Mouse (Mus musculus): ENCODE measurements around the gene Lrp4.

The Lrp4 gene

GRCm38 (mm10) chr2:91457259-91457655, at the start of gene Lrp4:
TSS of gene Lrp4 (plus strand) at chr2:91457511.
- DNase-seq (ENCODE audit: low spot score in 2 of 2): no peak

DNA sequence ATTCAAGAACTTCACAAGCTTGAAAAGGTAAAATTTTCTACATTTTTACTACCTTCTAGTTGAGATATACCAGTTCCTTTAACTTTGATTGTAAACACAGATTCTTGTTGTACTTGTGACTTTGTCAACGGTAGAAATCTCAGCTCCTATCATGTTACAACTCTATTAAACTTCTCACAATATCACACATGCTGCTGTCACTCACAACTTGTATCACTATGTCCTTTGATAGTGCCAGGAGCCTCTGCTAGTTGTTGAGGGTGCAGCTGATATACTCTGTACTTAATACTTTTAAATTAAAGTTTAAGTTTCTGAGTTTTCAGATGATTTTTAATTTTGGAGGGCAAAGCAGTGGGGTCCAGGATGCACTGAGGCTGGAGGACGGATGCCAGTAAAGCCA, 49.3 kb upstream of the Lrp4 start:
- DNase-seq (ENCODE audit: low spot score in 2 of 2): no peak

DNA sequence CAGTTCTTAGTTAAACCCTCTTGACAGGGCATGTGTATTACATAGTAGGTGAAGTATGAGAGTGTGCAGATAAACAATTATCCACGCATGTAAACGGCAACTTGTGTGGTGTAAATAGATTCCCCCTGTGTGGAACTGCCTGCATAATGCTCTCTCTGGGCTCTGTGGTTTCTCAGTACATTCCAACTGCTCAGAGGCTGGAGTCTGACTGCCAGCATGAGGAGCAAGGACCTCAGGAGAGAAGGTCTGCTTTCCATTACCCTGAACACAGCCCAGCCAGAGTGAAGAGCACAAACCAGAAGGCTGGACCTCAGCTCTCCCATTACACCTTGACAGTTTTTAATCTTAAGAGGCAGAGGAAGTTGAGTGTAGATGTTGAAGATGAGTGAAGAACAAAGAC, 45.8 kb upstream of the Lrp4 start:
- DNase-seq (ENCODE audit: low spot score in 2 of 2): no peak

DNA sequence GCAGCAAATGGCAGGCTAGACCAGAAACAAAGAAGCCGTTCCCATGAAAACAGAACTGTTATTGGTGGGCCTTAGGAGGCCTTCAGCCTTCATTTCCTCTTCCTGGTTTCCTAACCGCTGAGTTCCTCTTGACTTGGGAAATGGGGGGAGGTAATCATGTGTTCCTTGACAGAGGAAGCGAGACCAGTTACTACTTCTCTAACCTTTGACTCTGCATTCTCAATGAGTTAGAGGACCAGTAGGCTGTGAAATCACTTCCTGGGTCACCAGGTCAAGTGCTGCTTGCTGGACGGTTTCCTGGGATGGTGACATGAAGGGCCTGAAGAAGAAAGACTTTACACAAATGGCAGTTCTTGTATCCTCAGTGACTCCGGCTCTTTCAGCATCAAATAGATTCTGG, 45.0 kb upstream of the Lrp4 start:
- DNase-seq (ENCODE audit: low spot score in 2 of 2): no peak

- DNase-seq (ENCODE audit: low spot score in 2 of 2): no peak
Measured at GRCm38 (mm10) chr2:91413811-91414210, 43.5 kb upstream of the Lrp4 start.

DNA sequence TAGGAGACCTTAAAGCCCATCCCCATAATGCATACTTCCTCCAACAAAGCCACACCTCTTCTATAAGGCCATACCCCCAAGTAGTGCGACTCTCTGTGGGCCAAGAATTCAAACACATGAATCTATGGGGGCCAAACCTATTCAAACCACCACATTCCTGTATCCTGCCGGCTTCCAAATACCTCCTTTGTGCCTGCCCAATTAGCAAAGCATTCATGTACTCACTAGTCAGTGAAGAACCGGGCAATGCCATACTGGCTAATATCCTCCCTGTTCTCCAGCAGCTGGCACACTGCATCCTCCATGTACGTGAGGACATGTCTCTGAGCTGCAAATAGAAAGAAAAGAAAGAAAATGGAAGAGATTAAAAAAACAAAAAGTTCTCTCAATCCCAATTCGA, 35.7 kb upstream of the Lrp4 start:
- DNase-seq (ENCODE audit: low spot score in 2 of 2): no peak

DNA sequence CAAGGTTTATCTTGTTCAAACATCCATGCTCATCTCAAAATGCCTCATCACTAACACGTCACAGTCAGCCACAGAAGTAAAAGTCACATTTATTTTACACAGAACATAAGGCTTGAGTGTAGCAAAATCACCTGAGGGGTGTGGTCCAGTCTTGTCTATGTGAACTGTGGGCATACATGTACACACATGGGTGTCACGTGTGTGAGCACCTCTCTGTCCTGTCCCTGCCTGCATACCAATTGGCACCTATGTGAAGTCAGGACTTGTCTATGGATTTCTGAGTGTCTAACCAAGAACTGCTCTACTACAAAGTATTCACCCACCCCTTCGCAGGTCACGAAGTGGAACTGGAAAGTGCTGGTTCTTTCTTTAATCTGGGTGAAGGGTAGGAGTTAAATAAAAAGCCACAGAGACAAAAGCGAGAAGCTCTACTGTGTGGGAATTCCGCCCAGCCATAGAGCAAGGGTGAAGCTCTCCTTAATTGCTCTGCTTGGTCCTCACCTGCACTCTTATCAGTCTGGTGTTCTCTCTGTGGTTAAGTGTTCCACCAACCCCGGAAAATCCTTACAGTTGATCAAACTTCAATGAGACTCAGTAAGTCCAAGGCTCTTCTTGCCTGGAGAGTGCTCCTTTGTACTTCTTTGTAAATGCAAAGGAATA, 33.1 kb upstream of the Lrp4 start:
- no peak for DNase-seq (ENCODE audit: low spot score in 2 of 2)

- DNase-seq (ENCODE audit: low spot score in 2 of 2): no peak
Measured at GRCm38 (mm10) chr2:91426321-91426720, 31.0 kb upstream of the Lrp4 start.

GRCm38 (mm10) chr2:91429146-91429545, 28.2 kb upstream of the Lrp4 start:
- DNase-seq (ENCODE audit: low spot score in 2 of 2): no peak

DNA sequence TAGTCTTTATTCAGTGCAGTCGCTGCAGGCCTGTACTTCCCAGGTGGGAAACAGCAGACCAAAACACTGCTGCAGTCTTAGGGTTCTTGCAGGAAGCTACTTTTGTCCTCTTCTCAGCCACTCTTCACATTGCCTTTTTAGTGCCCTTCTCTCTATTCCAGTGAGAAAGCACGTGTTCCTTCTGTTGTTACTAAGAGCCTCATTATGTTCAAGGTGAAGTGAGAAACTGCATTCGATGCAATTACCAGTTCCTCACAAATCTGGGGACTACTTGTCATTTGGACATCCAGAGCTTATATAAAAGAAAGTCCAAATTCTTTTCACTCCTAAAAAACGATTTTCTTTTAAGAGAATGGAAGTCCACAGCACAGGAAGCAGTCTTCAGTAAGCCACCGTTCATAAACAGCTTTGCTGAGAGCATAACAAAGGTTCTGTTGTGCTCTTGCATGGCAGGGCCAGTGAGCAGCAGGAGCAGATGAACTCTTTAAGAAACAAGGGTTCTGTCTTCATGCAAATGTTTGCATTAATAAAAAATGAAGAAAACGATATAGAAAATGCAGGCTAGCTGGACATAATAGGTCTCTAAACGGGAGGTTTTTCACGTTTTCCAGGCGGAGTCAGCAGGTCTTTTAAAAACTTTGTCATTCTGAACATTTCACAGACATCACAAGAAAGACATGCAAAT, 27.3 kb upstream of the Lrp4 start:
- no peak for DNase-seq (ENCODE audit: low spot score in 2 of 2)

DNA sequence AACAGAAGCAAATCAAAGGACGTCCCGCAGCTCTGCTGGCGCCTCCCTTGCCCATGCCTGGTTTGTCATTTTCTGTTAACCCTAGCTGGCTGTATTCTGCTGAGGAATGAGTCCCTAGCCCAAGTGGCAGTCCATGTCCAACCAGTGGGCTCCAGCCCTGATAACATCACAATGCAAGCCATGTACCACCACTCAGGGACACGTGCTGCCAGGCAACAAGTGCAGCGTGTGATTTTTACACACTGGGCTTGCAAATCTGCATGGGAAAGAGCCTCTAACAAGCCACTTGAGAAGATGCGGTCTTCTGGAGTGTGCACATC, 26.8 kb upstream of the Lrp4 start:
- no peak for DNase-seq (ENCODE audit: low spot score in 2 of 2)

DNA sequence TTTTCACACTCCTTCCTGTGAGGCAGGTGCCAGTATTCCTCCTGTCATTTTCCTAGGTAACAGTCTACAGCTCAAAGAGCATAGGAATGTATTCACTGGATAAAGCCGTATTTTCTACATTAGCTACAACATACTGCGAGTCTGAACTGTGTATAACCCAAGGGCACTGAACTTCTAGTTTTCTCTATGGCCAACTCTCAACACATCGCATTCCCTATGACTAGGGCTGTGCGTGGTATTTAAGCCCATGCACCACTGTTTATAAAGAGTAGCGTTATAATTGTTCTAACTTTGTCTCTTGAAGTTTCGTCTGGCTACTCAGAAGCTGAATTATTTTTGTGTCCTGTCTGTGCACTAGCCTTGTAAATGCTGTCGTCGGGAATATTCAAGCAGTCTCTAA, 20.6 kb upstream of the Lrp4 start:
- DNase-seq (ENCODE audit: low spot score in 2 of 2): no peak

DNA sequence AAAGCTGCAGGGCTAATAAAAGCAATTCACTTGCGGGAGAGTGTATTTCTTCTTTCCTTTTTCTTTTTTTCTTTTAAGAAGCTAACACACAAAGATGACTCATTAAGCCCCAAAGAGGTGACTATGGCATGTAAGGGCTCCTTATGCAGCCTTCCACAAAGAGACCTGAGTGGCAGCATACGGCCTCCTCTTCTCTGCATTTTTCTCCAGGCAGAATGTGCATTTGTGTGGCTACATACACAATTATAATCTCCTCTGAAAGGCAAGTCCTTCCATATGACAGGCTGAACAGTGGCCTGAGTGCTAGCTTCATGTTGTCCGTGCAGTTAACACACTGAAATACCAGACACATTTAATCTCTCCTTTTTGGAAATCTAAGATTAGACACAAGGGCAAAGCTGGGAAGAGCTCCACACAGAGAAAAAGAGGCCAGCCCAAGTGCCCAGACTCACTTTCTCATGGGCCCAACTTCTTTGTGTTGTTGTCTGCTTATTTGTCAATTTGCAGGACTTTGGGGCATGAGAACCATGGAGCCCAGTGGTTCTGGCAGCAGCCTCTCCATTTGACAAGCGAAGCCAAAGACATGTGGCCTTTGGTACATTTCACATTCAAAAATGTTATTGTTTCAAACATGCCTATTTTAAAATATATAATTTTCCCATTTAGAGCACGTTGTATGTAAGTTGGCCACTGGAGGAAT, 20.0 kb upstream of the Lrp4 start:
- DNase-seq (ENCODE audit: low spot score in 2 of 2): no peak

GRCm38 (mm10) chr2:91439271-91439670, 18.0 kb upstream of the Lrp4 start:
- no peak for DNase-seq (ENCODE audit: low spot score in 2 of 2)

DNA sequence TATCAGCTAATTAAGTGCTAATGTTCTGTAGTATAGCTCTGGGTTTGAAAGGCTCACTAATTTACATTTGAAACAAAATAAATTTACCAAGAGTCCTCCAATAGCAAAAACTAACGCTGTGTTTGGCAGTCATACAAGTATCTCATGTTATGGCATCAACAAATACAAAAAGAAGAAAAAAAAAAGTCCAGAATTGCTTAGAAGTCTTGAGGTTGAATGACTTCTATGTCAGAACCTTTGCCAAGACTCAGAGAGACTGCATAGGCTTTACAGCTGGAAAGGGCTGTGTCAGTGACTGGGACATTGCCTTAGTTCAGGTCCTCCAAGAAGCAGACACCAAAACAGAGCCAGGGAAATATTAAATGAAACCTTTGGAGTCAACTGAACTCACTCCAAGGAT, 17.4 kb upstream of the Lrp4 start:
- no peak for DNase-seq (ENCODE audit: low spot score in 2 of 2)

- DNase-seq (ENCODE audit: low spot score in 2 of 2): no peak
Measured at GRCm38 (mm10) chr2:91440686-91441085, 16.6 kb upstream of the Lrp4 start.

GRCm38 (mm10) chr2:91441715-91442114, 15.6 kb upstream of the Lrp4 start:
- no peak for DNase-seq (ENCODE audit: low spot score in 2 of 2)

DNA sequence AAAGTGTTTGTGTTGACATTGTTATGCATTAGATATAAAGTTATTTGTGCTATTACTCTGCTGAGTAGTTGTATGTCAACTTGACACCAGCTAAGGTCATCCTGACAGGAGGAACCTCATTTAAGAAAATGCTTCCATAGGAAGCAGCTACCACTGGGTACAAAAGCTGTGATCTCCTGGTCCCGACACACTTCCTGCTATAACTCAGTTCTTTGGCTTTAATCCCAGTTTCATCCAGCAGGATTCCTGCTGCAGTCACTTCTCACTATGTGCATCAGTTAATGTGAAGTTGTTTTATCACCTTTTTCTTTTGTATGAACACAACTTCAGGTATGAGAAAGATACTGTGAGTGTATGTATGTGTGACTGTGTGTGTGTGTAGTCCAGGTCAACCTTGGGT, 15.1 kb upstream of the Lrp4 start:
- DNase-seq (ENCODE audit: low spot score in 2 of 2): no peak

DNA sequence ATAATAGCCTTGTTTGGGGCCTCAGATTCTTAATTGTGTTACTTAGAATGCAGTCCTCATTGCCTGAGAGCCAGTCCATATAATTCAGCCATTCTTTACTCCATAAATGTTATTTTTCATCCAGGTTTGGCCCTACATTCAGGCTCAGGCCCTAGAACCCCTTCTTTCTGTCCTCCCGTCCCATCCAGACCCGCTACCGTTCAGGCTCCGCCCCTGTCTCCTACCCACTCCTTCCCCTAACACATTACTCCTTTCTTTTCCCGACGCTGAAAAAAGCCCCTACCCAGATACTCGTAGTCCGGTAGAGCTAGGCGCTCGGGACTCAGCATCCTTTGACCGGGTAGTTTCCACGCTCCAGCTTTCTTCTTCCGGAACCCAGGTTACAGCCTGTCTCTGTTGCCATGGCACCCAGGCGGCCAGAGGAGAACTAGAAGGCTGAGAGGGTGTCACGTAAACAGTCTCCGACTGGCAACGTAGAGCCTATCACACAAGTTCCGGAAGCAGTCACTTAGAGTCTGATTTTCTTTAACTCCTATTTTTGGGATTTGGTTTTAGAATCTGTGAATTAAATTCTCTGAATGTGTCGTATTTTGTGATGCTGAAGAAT, 12.9 kb upstream of the Lrp4 start, which contains the start of gene 1110051M20Rik:
Gene 1110051M20Rik, minus strand, starts transcription at position 419 of the 607 bp plus-strand sequence.
- DNase-seq (ENCODE audit: low spot score in 2 of 2): peak; percentile 72 to 79

GRCm38 (mm10) chr2:91449662-91450061, 7.6 kb upstream of the Lrp4 start:
- DNase-seq (ENCODE audit: low spot score in 2 of 2): no peak

- no peak for DNase-seq (ENCODE audit: low spot score in 2 of 2)
Measured at GRCm38 (mm10) chr2:91450316-91450715, 7.0 kb upstream of the Lrp4 start.

GRCm38 (mm10) chr2:91452658-91453057, 4.7 kb upstream of the Lrp4 start:
- no peak for DNase-seq (ENCODE audit: low spot score in 2 of 2)

Data from thymus, postnatal 10 days (tissue).